Mouse (Mus musculus) cerebellum, adult 9-11 months (tissue): ENCODE results near the gene Kcng1.
A peak's percentile ranks its signal among the peaks of the same experiment; 100 is the strongest.

ENCODE experiments used
- DNase-seq: peaks from one replicate; pipeline ENCODE4 v3.0.0; 2022

The Kcng1 gene

DNA sequence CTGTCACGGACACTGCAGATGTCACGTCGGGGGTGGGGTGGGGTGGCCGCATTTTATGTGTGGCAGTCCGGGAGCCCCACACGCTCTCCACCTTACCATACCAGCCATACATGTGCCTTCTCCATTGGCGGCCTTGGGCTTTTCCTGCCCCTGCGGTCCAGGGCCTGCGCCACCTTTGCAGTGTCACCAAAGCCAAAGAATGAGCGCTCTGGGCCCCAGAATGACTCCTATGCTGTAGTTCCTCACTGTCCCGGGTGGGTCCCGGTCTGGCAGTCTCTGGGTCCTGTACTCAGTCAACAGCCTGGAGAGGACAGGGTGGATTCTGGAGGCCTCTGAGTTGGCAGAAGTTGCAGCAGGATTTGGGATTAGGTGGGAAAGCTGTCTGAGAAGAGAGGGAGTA, at the start of gene Kcng1:
Gene Kcng1, minus strand, starts transcription at position 155 of the 400 bp plus-strand sequence.
- no peak for DNase-seq

DNA sequence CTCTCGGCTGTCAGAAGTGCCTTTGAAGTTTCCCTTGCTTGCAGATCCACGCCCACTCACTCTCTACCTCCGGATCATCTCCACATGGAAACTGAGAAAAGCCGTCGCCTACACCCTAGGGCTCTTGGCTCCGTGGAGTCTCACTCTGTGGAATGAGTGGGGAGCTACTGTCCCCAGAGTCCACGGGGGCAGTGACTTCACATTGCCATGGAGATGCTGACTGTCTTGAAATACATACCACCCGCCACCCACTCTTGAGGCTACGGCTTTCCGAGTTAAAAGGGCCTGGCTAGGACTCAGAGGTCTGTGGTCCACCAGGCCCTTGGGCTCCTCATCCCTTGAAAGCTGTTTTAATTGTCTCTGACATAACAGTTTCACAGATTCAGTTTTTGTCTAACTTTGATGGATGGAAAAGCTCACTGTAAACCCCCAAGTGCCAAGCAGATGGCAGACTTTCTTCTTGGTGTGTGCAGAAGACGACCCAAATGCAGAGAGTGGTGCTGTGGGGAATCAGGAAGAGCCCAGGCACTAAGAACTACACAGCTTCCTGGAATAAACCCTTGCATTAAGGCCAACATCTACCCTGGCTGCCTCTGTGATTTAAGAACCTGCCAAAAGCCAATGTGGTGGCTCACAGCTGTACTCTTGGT, 49.0 kb upstream of the Kcng1 start:
- no peak for DNase-seq

DNA sequence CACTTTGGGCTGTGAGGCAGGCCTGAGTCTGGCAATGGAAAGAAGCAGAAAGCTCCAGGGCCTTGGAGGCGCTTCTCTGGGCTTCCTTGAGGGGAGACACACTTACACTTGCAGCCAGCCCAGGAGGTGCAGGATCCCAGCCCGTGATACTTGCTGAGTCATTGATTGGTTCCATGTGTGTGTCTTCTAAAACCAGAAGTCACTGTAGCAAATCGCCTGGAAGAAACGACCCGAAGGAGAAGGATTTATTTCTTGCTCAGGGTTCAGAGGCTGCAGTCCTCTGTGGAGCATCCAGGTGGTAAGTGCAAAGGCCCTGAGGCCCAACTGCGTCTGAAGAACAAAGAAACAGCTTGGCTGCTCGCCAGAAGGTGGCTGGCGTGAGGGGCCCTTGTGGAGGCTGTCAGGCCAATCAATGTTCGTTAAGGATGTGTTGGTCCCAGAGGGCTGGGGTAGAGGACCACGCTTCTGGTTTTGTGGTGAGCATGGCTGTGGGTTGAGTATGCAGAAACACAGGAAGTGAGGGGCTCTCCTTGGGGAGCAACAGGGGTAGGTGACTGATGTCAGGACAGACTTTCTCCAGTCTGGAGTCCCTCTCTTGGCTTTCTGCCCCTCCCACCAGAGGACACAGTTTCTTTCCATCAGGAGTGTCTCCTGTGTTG, 40.3 kb upstream of the Kcng1 start:
- DNase-seq: no peak

DNA sequence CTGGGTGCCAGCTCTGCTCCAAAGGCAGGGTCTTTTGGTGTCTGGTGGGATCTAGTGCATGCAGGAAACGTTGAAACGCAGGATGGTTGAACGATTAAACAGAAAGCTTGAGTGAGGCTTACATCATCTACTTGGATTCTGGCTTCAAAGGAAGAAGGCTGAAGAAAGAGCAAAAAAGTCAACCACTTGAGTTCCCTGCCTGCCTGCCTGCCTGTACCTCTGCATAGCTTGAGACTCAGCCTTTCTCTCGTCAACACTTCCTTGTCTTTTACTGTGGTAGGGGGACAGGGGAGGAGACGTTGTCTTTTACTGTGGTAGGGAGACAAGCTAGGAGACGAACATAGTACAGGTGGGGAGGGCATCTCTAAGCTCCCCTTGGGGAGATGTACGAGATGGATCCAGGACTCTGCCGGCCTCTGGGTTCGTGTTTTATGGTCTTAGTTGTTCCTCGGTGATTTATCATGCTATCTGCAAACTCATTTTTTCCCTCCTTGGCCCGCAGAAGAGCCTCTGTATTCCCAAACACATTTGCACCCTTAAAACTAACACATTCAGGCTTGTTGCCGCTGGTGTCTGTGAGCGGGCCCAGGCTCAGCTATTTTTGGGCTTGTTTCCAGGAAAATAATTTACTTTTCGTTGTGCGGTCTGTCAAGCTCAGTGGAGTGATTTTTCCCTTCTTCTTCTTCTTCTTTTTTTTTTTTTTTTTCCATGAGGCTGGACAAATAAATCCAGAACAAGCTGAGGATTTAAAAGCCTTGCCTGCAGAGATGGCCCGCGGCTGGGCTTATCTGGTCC, 39.0 kb upstream of the Kcng1 start:
- DNase-seq: no peak

DNA sequence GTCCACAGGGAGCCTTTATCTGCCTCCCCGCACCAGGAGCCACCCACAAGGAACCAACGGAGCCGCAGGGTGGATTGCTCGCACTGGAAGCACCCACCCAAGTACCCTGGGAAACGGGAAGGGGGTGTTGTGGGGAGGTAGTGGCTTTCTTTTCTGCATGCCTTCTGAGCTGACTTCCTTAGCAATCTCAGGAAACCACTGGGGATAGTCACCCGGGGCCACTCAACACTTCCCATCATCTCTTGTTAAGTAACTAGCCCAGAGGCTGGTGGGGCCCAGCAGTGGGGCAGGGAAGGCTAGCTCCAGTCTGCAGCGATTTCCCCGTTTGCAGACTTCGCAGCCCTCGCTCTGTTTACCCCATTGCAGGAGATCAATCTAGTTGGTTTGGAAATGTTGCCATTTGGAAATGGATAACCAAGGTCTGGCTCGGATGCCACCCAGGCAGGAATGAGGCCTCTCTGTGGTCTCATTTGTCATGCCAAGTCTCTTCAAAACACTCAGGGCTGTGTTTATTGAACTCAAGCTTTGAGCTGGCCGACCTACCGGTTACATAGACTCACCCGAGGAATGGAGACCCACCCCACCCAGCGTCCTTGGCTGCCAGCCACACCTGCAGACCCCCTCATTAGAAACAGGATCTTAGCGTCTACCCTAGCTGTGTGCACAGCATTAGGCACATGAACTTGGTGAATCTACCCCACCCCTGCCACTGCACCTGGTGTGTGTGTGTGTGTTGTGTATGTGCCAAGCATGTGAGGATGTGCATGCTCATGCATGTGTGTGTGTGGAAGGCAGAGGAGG, 33.3 kb upstream of the Kcng1 start:
- DNase-seq: no peak

DNA sequence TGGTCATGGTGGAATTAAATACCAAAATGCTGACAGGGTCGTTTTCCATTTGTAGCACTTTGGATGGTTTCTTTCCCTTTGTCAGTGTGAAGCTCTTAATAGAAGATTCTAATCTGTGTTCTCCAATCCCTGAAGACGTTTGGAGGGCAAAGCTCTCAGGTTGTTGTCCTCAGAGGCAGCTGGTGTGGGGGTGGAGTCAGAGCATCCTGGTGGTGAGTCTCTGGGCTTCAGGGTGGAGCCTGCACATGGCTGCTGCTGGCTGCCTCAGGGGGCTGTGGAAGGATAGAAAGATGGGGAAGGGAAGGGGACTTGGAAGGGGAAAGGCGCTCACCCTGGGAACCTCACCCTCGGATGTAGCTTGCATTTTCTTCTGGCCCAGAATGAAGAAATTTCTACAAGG, 31.0 kb upstream of the Kcng1 start:
- no peak for DNase-seq

DNA sequence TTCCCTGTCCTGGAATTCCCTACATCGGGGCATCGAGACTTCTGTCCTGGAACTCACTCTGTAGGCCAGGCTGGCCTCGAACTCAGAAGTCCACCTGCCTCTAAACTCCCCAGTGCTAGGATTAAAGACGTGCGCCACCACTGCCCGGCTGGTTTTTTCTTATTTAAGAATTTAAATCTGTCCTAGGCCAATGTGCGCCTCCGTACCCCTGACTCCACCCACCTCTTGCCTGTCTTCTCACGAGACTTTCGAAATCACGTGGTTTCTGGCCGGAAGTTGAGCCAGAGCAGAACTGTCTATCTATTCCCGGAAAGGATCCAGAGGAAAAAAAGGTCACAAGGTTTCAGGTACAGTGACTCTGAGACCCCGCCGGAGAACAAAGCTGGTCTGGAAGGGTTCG, 29.5 kb upstream of the Kcng1 start:
- no peak for DNase-seq

DNA sequence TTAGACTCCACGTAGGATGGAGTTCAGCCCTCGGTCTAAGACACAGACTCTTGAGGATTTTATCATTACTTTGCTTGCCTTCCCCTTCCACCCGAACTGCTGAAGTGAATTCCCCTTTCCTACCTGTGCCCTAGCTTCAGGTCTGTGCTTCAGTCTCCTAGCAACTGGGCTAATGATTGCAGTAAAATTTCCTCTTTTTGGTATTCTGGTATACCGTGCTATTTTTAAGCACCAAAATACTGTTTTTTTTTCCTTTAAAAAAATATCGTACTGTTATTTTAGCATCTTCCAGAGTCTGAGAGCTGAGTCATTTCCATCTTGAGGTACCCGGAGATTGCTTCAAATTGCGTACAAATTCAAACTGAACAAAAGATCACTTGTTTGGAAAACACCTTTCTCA, 27.4 kb upstream of the Kcng1 start:
- no peak for DNase-seq

DNA sequence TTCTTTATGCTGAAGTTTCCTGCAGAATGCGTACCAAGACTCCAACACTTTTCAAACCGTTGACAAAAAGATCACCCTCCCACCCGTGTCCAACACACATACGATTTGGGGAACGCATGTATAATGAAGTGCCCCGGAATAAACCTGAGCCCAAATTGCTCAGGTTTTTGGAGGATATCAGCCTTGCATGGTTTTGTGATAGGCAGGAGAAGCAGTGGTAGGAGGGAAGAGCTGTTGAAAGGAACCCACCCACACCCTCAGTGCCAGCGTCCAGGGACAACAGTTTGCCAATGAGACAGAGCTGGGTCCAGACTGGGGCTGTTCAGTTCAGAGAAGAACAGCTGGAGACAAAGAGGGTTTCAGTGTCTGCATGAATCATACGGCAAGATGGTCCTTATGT, 18.1 kb upstream of the Kcng1 start:
- DNase-seq: no peak

DNA sequence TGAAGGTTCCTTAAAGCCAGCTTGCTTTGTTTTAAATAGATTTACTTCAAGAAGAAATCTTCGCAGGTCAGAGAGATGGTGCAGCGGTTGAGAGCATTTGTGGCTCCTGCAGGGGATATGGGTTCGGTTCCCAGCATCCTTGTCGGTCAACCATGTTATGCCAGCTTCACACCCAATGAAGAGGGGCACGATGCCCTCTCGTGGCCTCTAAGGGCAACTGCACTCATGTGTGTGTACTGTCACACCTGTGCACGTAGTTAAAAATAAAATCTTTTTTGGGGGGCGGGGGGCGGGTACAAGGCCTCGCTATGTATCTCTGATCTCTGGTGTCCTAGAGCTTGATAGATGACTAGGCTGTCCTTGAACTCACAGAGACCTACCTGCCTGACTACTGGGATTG, 15.0 kb upstream of the Kcng1 start:
- no peak for DNase-seq

DNA sequence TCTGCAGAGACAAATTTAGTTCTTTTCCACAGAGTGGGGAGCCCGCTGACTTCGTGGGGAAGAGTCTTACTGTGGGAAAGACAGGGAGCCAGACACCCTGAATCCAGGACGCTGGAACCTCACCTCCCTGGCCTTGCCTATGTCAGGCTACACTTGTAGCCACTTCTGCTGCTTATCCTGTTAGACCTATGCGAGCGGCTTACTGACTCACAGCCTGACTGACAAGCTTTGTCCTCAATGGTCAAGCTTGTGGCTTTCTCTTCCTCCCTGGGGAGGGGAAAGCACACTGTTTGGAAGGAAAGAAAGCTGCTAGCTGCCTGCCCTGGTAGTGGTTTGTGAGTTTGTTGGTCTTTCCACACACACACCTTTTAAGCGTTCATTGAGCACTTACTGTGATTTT, 11.0 kb upstream of the Kcng1 start:
- DNase-seq: no peak

DNA sequence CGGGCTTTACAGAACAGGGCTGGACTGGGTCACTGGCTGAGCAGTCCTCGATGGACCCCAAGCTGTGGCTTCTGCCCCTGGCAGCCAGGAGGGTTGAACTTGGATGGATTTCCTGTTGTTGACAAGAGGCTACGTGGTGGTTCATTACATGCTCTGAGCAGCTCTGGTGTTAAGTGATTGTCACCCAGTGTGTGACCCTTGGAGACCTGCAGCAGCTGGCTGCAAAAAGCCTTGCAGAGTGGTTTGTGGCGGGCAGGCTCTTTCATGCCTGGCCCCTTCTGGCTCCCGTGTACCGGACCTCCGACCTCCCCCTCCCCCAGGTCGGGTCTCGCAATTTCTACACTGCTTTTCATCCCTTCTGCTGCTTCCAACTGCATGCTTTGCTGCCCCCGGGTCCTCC, 10.5 kb upstream of the Kcng1 start:
- no peak for DNase-seq

DNA sequence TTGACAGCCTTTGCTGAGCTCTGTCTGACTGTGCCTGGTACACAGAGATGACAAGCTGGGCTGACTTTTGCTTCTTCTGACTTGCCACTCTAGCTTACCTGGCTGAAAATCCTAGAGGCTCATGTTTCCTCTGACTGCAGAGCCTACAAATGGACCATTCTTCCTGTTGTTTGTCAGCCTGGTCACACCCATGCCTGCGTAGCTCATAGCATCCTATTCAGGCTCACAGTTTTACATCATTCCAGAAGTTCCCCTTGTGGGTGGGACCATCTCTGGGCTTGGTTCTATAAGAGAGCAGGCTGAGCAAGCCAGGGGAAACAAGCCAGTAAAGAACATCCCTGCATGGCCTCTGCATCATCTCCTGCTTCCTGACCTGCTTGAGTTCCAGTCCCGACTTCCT, 8.3 kb upstream of the Kcng1 start:
- DNase-seq: no peak

DNA sequence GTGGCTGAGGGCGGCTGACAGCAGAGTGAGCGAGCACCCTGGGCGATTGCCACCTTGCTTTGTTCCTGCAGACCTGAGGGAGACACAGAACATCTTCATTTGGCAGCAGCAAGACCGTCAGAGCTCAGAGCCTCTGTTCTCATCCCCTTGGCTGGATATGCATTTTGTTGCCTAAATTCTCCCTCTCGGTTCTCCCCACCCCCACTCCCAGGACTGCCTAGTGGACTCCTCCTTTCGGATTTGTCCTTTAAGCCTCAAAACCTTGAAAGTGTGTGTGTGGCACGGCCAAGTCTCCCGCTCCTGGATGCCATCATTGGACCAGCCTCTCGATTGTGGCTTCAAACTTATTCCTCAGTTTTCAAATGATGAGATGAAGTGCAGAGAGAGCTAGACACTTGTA, 7.5 kb upstream of the Kcng1 start:
- no peak for DNase-seq

DNA sequence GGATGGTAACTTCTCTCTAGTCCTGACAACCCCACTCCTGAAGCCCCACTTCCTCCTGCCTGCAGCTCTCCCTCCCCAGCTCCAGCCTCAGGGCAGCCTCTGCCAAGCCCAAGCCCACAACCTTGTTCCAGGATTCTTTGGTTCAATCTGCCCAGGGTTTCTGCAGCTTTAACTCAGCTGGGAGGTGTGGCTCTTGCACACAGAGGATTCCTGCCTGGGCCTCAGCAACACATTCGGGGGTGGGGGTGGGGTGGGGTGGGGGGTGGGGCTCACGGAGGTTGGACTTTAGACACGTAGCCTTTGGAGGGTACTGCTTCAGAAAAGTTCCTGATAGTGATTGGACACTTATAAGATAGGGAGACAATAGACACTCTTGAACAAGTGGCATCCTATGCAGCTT, 5.5 kb upstream of the Kcng1 start:
- DNase-seq: no peak

DNA sequence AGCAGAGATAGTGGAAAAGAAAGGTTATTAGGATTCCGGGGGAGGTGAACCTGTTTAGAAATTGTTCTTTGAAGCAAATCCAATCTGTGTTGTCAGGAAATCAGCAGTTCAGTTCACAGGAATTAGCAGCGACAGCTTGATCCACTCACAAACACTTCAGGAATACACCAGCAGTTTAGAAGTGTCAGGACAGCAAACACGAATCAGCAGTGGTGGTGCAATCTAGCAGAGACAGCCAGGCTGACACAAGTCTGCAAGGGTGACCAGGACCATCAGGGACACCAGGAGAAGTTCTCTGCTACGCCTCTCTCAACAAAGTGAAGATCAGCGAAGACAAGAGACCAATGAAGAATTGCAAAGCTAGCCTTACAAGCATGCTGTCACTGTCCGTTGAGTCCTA, 3.6 kb upstream of the Kcng1 start:
- DNase-seq: no peak

DNA sequence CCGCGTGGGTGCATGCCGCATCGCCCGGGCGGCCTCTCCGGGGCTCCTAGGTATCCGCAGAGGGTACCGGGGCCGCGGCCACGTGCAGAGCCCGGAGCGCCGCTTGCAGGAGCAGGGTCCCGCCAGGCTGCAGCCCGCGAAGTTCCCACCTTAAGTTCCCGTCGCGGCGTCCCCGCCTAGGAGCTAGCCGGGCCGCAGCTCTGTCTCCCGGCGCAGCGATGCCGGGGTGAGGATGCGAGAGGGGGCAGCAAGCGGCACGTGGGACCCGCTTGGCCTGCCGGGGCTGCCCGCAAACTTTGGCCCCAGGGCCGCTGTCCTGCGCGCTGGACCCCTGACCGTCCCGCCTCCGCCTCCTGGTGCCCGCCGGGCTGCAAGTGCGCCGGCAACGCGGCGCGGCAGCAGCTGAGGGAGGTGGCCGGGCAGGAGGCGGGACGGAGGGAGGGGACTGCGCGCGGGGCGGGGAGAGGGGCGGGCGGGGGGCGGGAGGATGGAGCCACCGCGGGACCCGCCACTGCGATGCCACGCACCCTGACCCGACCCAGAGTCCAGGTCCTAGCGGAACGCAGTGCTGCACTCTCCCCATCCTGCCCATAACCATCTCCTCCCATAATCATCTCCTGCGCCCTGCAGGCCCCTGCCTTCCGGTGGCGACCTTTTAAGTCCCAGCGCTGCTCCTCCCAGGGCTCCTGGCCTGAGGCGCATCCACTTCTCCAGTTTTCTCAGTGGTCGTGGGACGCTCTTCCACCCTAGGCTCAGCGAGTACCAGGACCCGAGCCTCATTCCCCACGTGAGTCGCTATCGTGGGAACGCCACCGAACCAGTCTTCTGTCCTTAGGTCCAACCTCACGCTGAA, 581 bp downstream of the Kcng1 start:
- no peak for DNase-seq

DNA sequence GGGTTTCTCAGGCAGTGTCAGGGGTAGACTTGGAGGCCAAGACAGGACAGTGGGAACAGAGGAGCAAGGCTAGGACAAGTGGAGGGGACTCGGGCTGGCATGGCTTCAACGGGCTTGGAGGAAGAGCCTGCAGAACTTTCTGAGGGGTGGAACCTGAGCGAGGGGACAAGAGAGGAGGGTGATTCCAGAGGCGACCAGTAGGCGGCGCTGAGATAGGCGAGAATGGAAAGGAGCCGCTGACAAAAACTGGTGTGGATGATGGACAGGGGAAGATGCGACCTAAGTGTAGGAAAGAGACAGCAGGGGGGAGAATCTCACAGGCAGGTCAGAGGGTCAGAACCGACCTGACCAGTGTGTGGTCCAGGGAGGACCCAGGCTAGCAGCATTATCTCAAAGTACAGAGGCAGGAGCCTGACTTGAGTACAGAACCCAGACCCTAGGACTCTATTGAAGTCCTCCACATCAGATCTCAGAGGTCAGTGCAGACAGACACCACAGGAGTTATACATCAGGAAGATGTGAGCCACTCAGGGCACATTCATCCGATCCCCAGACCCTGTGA, 7.1 kb downstream of the Kcng1 start:
- DNase-seq: peak; percentile 10

DNA sequence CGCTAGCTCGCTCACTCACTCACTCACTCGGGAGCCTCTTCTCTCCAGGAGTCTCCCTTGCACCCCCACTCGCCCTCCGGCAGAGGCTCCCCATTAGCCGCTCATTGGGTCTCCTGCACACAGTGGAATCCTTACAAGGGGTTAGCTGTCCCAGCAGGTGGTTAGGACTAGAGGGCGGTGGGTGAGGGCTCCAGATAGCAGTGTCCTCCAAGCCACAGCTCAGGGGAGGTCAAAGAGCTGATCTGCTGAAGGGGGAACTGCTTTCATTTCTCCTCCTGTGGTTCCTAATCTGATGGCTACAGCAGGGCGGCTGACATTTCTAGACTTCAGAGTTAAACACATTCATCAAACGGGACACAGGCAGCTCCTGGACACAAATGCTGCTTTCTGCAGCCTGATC, 8.1 kb downstream of the Kcng1 start:
- DNase-seq: no peak

DNA sequence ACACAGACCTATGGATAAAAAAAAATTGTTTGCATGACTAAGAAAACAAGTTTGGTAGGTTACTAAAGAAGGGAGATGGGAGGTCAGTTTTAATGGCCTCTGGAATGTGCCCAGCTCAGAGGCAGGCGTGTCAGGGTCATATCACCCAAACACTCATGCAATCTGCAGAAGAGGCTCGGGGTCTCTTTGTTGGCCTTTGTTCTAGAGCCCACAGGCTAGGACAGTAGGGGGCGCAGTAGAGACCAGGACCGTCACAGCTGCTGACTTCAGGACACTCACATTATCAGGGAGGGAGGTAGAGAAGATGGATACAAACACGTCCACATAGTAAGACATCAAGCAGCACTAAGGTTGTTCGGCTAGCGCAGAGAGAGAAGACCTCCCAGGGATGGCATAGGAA, 13.5 kb downstream of the Kcng1 start:
- no peak for DNase-seq

DNA sequence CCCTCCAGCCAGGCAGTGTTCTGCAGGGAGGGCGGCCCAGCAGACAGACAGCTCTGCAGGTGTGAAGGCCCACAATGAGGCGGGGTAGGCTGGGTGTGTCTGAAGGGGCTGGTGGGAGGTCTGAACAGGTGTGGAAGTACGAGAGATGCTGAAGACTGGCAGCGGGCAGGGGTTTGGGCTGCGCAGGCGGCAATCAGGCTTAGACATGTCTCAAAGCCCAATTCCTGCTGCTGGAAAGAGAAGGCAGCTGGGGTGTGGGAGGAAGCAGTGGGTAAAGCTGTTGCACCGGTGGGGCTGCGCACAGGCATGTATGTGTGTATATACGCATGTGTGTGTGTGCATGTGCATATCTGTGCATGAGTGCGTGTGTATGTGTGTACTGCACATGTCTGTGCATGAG, 20.6 kb downstream of the Kcng1 start:
- no peak for DNase-seq

DNA sequence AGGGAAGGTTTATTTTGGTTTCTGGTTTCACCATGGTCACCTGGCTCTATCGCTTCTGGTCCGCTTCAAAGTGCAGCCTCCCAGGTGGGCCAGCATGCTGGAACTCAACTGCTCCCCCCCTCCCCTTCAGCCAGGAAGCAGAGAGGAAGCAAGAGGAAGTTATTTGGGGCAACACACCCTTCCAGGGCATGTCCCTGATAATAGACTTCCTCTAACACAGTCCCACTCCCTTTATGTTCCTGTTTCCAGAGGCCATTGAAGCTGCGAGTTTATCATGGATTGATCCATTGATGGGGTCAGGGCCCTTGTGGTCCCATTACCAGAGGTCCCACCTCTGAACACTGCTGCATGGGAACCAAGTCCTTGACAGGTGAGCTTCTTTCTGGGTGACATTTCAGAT, 21.4 kb downstream of the Kcng1 start:
- no peak for DNase-seq
